ENCODE assay signal across 15 mouse cellular contexts in genomic region chr5:126755107-126755506, GRCm38 (mm10).
A peak's percentile ranks its signal among the peaks of the same experiment; 100 is the strongest.
DNase-seq lines count a peak whose midpoint lies in the region.
"Had no signal": no experiment of that assay in that cellular context is flagged by ENCODE, and none has a peak within 500 bp of the region (broad histone marks: within the 10 kb centered on the region; RNA-seq: fewer than 3 reads in every experiment).

No protein-coding gene starts in this region.

- intact Hi-C loops in left cerebral cortex, postnatal 36 days (cut with DNase I), result no loop called here

- DNase-seq in ES-CJ7 (ENCODE audit: low read depth, low spot score), result peak; percentile 86
- DNase-seq in R1 (ENCODE audit: low read depth, low spot score), result peak; percentile 92
- DNase-seq in ZHBTc4 (ENCODE audit: low read depth, low spot score), result peak; percentile 82
- no peak for DNase-seq in cerebellum, adult 18-20 months
- no peak for DNase-seq in left cerebral cortex, postnatal 36 days (ENCODE audit: low spot score in 2 of 2)
- no peak for DNase-seq in ovary, adult 18-20 months (ENCODE audit: low spot score)
- DNase-seq: adrenal gland, adult 2 months; adrenal gland, postnatal 10 days; adrenal gland, postnatal 25 days; cerebellum, adult 11 months; cerebellum, adult 2 months; cerebellum, adult 9-10 months; cerebellum, postnatal 10 days; cerebellum, postnatal 25 days; forebrain, postnatal 0 days had no signal

Comparison
In these comparisons a context has a peak if more than half of its experiments do, and no peak if none do; other contexts are left out.
1. DNase-seq: peak in ES-CJ7 (single experiment), R1 (single experiment) and ZHBTc4 (single experiment); none in cerebellum, adult 18-20 months (0 of 2), left cerebral cortex, postnatal 36 days (0 of 2) and ovary, adult 18-20 months (single experiment).